Mouse (Mus musculus) myocyte (in vitro differentiated cells): ENCODE measurements around the gene Gm17482.

Experiments
- CEBPB ChIP-seq: IDR thresholded peaks from 2 replicates; pipeline ENCODE4 v1.6.1; 2011; ENCODE audit warnings: mild to moderate bottlenecking, moderate library complexity; ENCODE audit not compliant: poor library complexity, insufficient read depth, severe bottlenecking
- E2F4 ChIP-seq: IDR thresholded peaks from one replicate; pipeline ENCODE4 v1.6.1; 2011; ENCODE audit warnings: mild to moderate bottlenecking, control low read depth, moderate library complexity; ENCODE audit not compliant: insufficient read depth
- MAX ChIP-seq: IDR thresholded peaks from one replicate; pipeline ENCODE4 v1.6.1; 2011; ENCODE audit warnings: low read depth, mild to moderate bottlenecking, control low read depth
- MYOD1 ChIP-seq, 3 experiments: IDR thresholded peaks; one replicate each; pipeline ENCODE4 v1.6.1; 2011; ENCODE audit warnings: control low read depth in 2 of 3, low read depth in 2 of 3, mild to moderate bottlenecking in 2 of 3, moderate library complexity in 1 of 3; ENCODE audit not compliant: insufficient read length in 2 of 3, control insufficient read depth in 1 of 3
- MYOG ChIP-seq, 3 experiments: IDR thresholded peaks; one replicate each; pipeline ENCODE4 v1.6.1; 2011; ENCODE audit warnings: control low read depth in 2 of 3, low read depth in 2 of 3, mild to moderate bottlenecking in 2 of 3; ENCODE audit not compliant: insufficient read length in 2 of 3, control insufficient read depth in 1 of 3, insufficient read depth in 1 of 3
- POLR2A ChIP-seq: IDR thresholded peaks from one replicate; pipeline ENCODE4 v1.6.1; 2011; ENCODE audit warnings: low read depth, mild to moderate bottlenecking, control low read depth, moderate library complexity; ENCODE audit not compliant: insufficient read length
- POLR2AphosphoS2 ChIP-seq: IDR thresholded peaks from one replicate; pipeline ENCODE4 v1.6.1; 2011; ENCODE audit warnings: low read depth, control low read depth; ENCODE audit not compliant: insufficient read length
- REST ChIP-seq: IDR thresholded peaks from one replicate; pipeline ENCODE4 v1.6.1; 2011; ENCODE audit warnings: mild to moderate bottlenecking, control low read depth, moderate library complexity; ENCODE audit not compliant: insufficient read depth, insufficient read length
- SRF ChIP-seq: IDR thresholded peaks from one replicate; pipeline ENCODE4 v1.6.1; 2011; ENCODE audit warnings: low read depth; ENCODE audit not compliant: control insufficient read depth, insufficient read length
- TCF12 ChIP-seq: IDR thresholded peaks from one replicate; pipeline ENCODE4 v1.6.1; 2011; ENCODE audit warnings: mild to moderate bottlenecking, control low read depth; ENCODE audit not compliant: poor library complexity, insufficient read depth, severe bottlenecking
- TCF3 ChIP-seq: IDR thresholded peaks from one replicate; pipeline ENCODE4 v1.6.1; 2011; ENCODE audit warnings: low read depth, control low read depth; ENCODE audit not compliant: insufficient read length
- USF1 ChIP-seq: IDR thresholded peaks from one replicate; pipeline ENCODE4 v1.6.1; 2011; ENCODE audit warnings: low read depth, mild to moderate bottlenecking, control low read depth, moderate library complexity

DNA sequence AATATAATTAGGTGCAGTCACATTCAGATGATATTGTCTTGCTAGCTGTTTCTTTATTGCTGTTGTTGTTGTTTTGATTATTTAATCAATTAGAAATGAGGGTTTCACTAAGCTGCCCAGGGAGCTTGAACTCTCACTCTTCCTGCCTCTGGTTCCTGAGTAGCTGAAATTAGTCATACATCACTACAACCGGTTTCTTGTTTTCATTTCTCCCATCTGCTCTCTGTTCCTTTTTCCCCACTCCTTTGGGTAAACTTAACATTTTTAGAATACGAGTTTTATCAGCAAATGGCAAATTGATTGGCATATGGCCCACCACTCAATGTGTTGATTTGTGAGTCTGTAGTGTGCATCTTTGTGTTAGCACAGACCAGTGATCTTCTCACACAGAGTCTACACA lies 80.0 kb downstream of the Gm17482 start:
- TF ChIP-seq POLR2AphosphoS2, result no peak
- TF ChIP-seq POLR2A, result no peak
- TF ChIP-seq TCF12, result no peak
- no peak for TF ChIP-seq E2F4
- no peak for TF ChIP-seq MYOG (IDR thresholded peaks at IDR 0.05; ENCODE audit: control insufficient read depth in 1 of 3, insufficient read depth in 1 of 3, insufficient read length in 2 of 3, low read depth in 2 of 3)
- no peak for TF ChIP-seq SRF
- no peak for TF ChIP-seq CEBPB
- TF ChIP-seq MAX, result no peak
- no peak for TF ChIP-seq USF1
- no peak for TF ChIP-seq MYOD1 (IDR thresholded peaks at IDR 0.05; ENCODE audit: control insufficient read depth in 1 of 3, insufficient read length in 2 of 3, low read depth in 2 of 3)
- TF ChIP-seq TCF3, result no peak
- TF ChIP-seq REST, result no peak
